Mouse (Mus musculus) heart, embryonic 12.5 days (tissue): ENCODE data around the gene Hand2. TPM values are rescaled to one million over a fixed set of nuclear protein-coding genes. Genes with fewer than 3 reads are reported as not detected.

Experiments
- ATAC-seq: fragments of 200-750 bp; cut with Nextera tagmentation; 2 replicates; pipeline ENCODE4 v1.8.0; 2017; ENCODE audit warnings: moderate TSS enrichment, moderate library complexity; ENCODE audit not compliant: insufficient number of reproducible peaks, low FRiP score
- H3K27ac ChIP-seq: fragments of 300-500 bp; sonication (generic); 2 replicates; pipeline ENCODE4 v1.5.1; 2016; ENCODE audit warnings: mild to moderate bottlenecking, moderate library complexity; ENCODE audit not compliant: poor library complexity, severe bottlenecking
- H3K27me3 ChIP-seq: fragments of 300-500 bp; sonication (generic); replicated peaks from 2 replicates; pipeline ENCODE4 v1.6.1; 2016; ENCODE audit warnings: mild to moderate bottlenecking, moderate library complexity
- H3K36me3 ChIP-seq: fragments of 300-500 bp; sonication (generic); 2 replicates; pipeline ENCODE4 v1.6.1; 2016; ENCODE audit warnings: mild to moderate bottlenecking, moderate library complexity
- H3K4me1 ChIP-seq: fragments of 300-500 bp; sonication (generic); replicated peaks from 2 replicates; pipeline ENCODE4 v1.6.1; 2016; ENCODE audit warnings: mild to moderate bottlenecking
- H3K4me2 ChIP-seq: fragments of 300-500 bp; sonication (generic); 2 replicates; pipeline ENCODE4 v1.6.1; 2016; ENCODE audit warnings: mild to moderate bottlenecking, moderate library complexity
- H3K4me3 ChIP-seq: fragments of 300-500 bp; sonication (generic); 2 replicates; pipeline ENCODE4 v1.5.1; 2016; ENCODE audit warnings: mild to moderate bottlenecking
- H3K9ac ChIP-seq: fragments of 300-500 bp; sonication (generic); 2 replicates; pipeline ENCODE4 v1.6.1; 2016; ENCODE audit warnings: mild to moderate bottlenecking, moderate library complexity
- H3K9me3 ChIP-seq: fragments of 300-500 bp; sonication (generic); replicated peaks from 2 replicates; pipeline ENCODE4 v1.6.1; 2016; ENCODE audit warnings: mild to moderate bottlenecking, moderate library complexity
- WGBS: fragments of 180-500 bp; shearing (Covaris S2); methylation state at CpG from one replicate; pipeline ENCODE4 v1.1.7; 2016; 5-methylcytosine and 5-hydroxymethylcytosine counted together
- polyA plus RNA-seq: library from polyadenylated mRNA; unstranded; fragments of >200 nt; fragmentation: Nextera tagmentation; extraction: Ambion mirVana; gene quantifications from 2 replicates; pipeline ENCODE4 v1.2.1, GENCODE M21; 2016

Gene Hand2
- polyA plus RNA-seq, 1 experiment from 2014 or later, result 18.0 TPM

- no peak for ATAC-seq
- no peak overlapping the region for H3K27ac ChIP-seq
- peaks cover 20% of the 10 kb centered on the region for H3K4me1 ChIP-seq
- no peaks in the 10 kb centered on the region for H3K36me3 ChIP-seq
- H3K4me2 ChIP-seq, result no peak overlapping the region
- H3K9ac ChIP-seq, result no peak overlapping the region
- H3K9me3 ChIP-seq, result peaks cover 7% of the 10 kb centered on the region; the same call in 1 of the 2 replicates
- H3K27me3 ChIP-seq, result no peaks in the 10 kb centered on the region
- no peak overlapping the region for H3K4me3 ChIP-seq
- 45% methylated on average over 2 of the region's 2 CpGs for WGBS
Observed at GRCm38 (mm10) chr8:57362881-57363280, 42.1 kb downstream of the Hand2 start.

DNA sequence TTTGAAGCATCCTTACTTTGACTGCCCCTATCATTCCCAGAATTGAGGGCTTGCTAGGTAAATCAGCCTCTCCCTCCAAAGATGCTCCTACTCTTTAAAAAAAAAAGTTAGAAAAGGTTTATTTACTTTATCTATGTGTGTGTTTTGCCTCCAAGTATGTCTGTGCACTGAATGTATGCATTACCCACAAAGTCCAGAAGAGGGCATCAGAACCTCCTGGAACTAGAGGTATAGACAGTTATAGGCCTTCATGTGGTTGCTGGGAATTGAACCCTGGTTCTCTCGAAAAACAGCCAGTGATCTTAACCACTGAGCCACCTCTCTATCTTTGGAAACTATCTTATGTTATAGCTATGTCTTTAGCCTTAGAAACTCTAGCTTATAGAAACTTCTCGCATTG is 53.3 kb downstream of the Hand2 start:
- no peaks in the 10 kb centered on the region for H3K36me3 ChIP-seq
- no peak overlapping the region for H3K4me3 ChIP-seq
- H3K27ac ChIP-seq, result no peak overlapping the region
- H3K27me3 ChIP-seq, result no peaks in the 10 kb centered on the region
- H3K4me2 ChIP-seq, result no peak overlapping the region
- WGBS, result 82% methylated on average over 2 of the region's 2 CpGs
- no peak for ATAC-seq
- H3K4me1 ChIP-seq, result 0 out of 2 replicates have a peak, but pooled peaks cover 3% of the 10 kb centered on the region
- peaks cover 4% of the 10 kb centered on the region for H3K9me3 ChIP-seq
- H3K9ac ChIP-seq, result no peak overlapping the region

Other genes starting within 250 kb of the Hand2 start
- 0.58 and 1.6 TPM in 2 replicates for gene Scrg1, start 134.9 kb downstream of the Hand2 start, polyA plus RNA-seq
- 61.0 and 66.5 TPM in 2 replicates for gene Sap30, start 166.9 kb downstream of the Hand2 start, polyA plus RNA-seq
- 346 and 354 TPM in 2 replicates for gene Hmgb2, start 190.9 kb downstream of the Hand2 start, polyA plus RNA-seq